Mouse (Mus musculus) limb, embryonic 11.5 days (tissue): ENCODE data around the gene Lgi4. TPM values are rescaled to one million over a fixed set of nuclear protein-coding genes. Genes with fewer than 3 reads are reported as not detected.

Source experiments
- ATAC-seq: fragments of 200-750 bp; cut with Nextera tagmentation; 2 replicates; pipeline ENCODE4 v1.8.0; 2017; ENCODE audit warnings: low read depth; ENCODE audit not compliant: insufficient number of reproducible peaks, low FRiP score, low TSS enrichment
- DNase-seq: peaks from one replicate; pipeline ENCODE4 v3.0.0-alpha.2; 2015; ENCODE audit warnings: low spot score
- H3K27ac ChIP-seq: fragments of 300-500 bp; sonication (generic); replicated peaks from 2 replicates; pipeline ENCODE4 v1.5.1; 2014; ENCODE audit warnings: low read depth, mild to moderate bottlenecking, low read length
- H3K27me3 ChIP-seq: fragments of 300-500 bp; sonication (generic); 2 replicates; pipeline ENCODE4 v1.6.1; 2014; ENCODE audit warnings: mild to moderate bottlenecking, low read length, mixed read lengths; ENCODE audit not compliant: control insufficient read depth, insufficient read depth
- H3K36me3 ChIP-seq: fragments of 300-500 bp; sonication (generic); 2 replicates; pipeline ENCODE4 v1.6.1; 2014; ENCODE audit warnings: mild to moderate bottlenecking, low read length, moderate library complexity, mixed read lengths; ENCODE audit not compliant: control insufficient read depth, insufficient read depth
- H3K4me1 ChIP-seq: fragments of 300-500 bp; sonication (generic); 2 replicates; pipeline ENCODE4 v1.6.1; 2014; ENCODE audit warnings: low read length, mixed read lengths; ENCODE audit not compliant: control insufficient read depth, insufficient read depth
- H3K4me2 ChIP-seq: fragments of 300-500 bp; sonication (generic); 2 replicates; pipeline ENCODE4 v1.6.1; 2014; ENCODE audit warnings: low read depth, mild to moderate bottlenecking, moderate library complexity; ENCODE audit not compliant: severe bottlenecking
- H3K4me3 ChIP-seq: fragments of 300-500 bp; sonication (generic); 2 replicates; pipeline ENCODE4 v1.5.1; 2014; ENCODE audit warnings: low read depth, low read length
- H3K9ac ChIP-seq: fragments of 300-500 bp; sonication (generic); 2 replicates; pipeline ENCODE4 v1.6.1; 2014; ENCODE audit warnings: mild to moderate bottlenecking, low read length
- H3K9me3 ChIP-seq: fragments of 300-500 bp; sonication (generic); 2 replicates; pipeline ENCODE4 v1.6.1; 2016; ENCODE audit warnings: low read length; ENCODE audit not compliant: control insufficient read depth
- WGBS: fragments of 180-500 bp; shearing (Covaris S2); extraction: QIAGEN DNeasy Blood & Tissue Kit; methylation state at CpG from one replicate; pipeline ENCODE4 v1.1.7; 2014; 5-methylcytosine and 5-hydroxymethylcytosine counted together
- polyA plus RNA-seq: library from polyadenylated mRNA; unstranded; fragments of >200 nt; fragmentation: Nextera tagmentation; extraction: Ambion mirVana; gene quantifications from 2 replicates; pipeline ENCODE4 v1.2.1, GENCODE M21; 2014

Lgi4 gene
- polyA plus RNA-seq, 1 experiment from 2014 or later, result 0.23 TPM

DNA sequence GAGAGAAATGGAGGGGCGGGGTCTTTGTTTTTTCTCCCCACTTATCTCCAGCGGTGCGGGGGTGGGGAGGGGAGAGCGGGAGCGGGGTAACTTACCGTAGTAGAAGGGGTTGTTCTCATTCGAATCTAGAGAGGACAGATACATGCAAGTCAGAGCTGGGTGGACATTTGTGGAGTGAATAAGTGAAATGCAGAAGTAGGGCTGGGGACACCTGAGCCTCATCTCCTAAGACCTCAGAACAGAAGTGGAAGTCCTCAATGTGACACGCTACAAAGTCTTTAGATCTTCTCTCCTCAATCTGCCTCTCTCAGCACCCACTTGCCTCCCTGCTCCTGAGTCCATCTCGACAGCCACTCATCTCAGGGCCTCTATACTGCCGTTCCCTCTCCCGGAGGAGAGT, 23.9 kb upstream of the Lgi4 start:
- Histone ChIP-seq H3K9ac (no peak overlapping the region), H3K4me3 (no peak overlapping the region), H3K9me3 (no peaks in the 10 kb centered on the region), H3K4me2 (no peak overlapping the region), H3K27ac (no peak overlapping the region), H3K36me3 (no peaks in the 10 kb centered on the region), H3K27me3 (peaks cover 1% of the 10 kb centered on the region), H3K4me1 (no peaks in the 10 kb centered on the region)
- DNase-seq (no peak), ATAC-seq (no peak)
- WGBS, result 82% methylated on average over 11 of the region's 11 CpGs

DNA sequence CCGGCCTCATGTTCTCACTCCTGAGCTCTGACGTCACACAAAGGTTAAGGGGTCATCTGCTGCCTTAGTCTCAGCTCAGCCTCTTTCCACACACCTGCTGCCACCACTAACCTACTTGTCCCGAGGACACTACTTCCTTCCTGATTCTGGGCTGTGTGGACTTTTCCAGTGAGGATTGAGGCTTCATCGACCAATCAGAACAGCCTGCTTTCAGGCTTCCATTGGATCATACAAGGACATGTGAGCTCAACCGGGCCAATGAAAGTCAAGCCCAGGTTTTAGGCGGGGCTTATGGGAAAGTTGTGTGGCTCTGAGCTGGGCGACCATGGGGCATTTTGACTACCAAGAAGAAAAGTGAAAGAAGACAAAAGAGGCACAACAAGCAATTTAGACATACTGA, 22.2 kb upstream of the Lgi4 start:
- Histone ChIP-seq H3K27me3 (peaks cover 14% of the 10 kb centered on the region), H3K4me2 (no peak overlapping the region), H3K9ac (no peak overlapping the region), H3K4me3 (no peak overlapping the region), H3K36me3 (no peaks in the 10 kb centered on the region), H3K4me1 (no peaks in the 10 kb centered on the region), H3K27ac (no peak overlapping the region), H3K9me3 (no peaks in the 10 kb centered on the region)
- ATAC-seq (no peak; the same call in 1 of the 2 replicates), DNase-seq (no peak)
- WGBS, result 85% methylated on average over 7 of the region's 7 CpGs

DNA sequence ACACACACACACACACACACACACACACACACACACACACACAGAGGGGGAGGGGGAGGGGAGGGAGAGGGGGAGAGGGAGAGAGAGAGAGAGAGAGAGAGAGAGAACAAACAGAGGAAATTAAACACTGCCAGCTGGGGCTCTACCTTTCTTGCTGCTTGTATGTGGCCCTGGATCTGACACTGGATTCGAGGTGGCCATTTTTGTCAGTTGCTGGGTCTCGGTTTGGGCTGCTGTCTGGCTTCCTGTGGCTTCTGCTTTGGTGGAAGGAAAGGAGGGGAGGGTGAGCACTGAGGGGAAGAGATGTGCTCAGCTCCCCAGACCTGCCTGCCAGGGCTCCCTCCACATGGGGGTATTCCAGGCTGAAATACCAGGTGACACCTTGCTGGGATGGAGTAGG, 21.5 kb upstream of the Lgi4 start:
- Histone ChIP-seq H3K27ac (no peak overlapping the region), H3K4me3 (no peak overlapping the region), H3K4me2 (no peak overlapping the region), H3K27me3 (peaks cover 22% of the 10 kb centered on the region), H3K36me3 (no peaks in the 10 kb centered on the region), H3K9ac (no peak overlapping the region), H3K9me3 (no peaks in the 10 kb centered on the region), H3K4me1 (no peaks in the 10 kb centered on the region; the same call in 1 of the 2 replicates)
- DNase-seq (no peak), ATAC-seq (no peak)
- WGBS, result 72% methylated on average over 2 of the region's 2 CpGs

DNA sequence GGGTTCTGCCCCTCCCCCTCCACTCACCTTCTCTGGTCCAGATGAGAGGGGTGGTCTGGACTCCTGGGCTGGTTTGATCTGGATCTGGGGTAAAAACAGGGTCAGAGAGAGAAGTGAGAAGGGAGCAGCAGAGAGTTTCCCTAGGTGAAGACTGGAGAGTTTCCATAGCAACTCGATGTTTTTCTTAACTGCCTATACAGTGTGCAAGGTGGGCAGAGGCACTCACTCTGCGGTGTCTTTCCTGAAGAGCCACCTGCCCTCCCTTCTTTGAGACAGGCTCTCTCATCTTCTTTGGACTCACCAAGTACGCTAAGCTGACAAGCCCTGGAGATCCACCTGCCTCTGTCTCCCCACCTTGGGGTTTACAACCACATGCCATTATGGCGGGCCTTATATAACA, 20.1 kb upstream of the Lgi4 start:
- DNase-seq (no peak), ATAC-seq (no peak)
- Histone ChIP-seq H3K9ac (no peak overlapping the region), H3K4me2 (no peak overlapping the region), H3K4me3 (no peak overlapping the region), H3K4me1 (no peaks in the 10 kb centered on the region; the same call in 1 of the 2 replicates), H3K27me3 (peaks cover 31% of the 10 kb centered on the region), H3K27ac (no peak overlapping the region), H3K9me3 (no peaks in the 10 kb centered on the region), H3K36me3 (no peaks in the 10 kb centered on the region)
- WGBS, result 92% methylated on average over 4 of the region's 4 CpGs

DNA sequence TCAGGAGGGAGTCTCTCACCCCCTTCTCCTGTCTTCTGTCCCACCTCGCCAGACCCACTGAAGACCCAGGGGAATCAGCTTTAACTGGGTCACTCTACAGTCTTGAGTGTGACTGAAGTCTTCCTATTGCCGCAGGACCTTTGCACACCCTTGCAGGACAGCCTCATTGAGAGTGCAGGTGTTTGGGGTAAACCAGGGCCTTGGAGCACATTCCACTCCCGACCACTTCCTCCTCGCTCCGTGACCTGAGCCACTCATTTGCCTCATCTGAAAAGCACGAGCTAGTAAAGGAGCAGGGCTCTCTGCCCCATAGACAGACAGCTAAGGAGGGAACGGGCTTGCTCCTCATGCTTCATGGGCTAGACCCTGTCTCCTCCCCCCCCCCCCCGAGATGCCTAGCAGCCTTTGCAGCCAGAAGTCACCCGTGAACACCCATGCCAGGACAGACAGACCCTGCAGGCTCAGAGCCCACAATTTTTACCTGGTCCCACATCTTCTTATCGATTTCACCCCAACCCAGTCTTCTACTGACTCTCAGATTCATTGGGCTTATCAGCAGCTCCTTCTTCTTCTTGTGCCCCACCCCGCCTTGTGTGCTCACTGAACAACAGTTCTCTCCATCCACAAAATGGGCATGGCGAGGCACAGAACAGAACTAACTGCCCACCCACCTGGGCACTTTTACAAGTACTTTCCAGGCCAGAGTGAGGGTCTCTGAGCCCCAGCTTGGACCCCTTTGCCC, 18.7 kb upstream of the Lgi4 start:
- no peaks in the 10 kb centered on the region; the same call in 1 of the 2 replicates for H3K4me1 ChIP-seq
- no peak overlapping the region for H3K9ac ChIP-seq
- no peak for DNase-seq
- H3K27me3 ChIP-seq, result peaks cover 38% of the 10 kb centered on the region
- 84% methylated on average over 11 of the region's 12 CpGs for WGBS
- no peaks in the 10 kb centered on the region for H3K36me3 ChIP-seq
- H3K4me3 ChIP-seq, result no peak overlapping the region
- H3K27ac ChIP-seq, result no peak overlapping the region
- no peak overlapping the region for H3K4me2 ChIP-seq
- no peaks in the 10 kb centered on the region for H3K9me3 ChIP-seq
- ATAC-seq, result no peak

DNA sequence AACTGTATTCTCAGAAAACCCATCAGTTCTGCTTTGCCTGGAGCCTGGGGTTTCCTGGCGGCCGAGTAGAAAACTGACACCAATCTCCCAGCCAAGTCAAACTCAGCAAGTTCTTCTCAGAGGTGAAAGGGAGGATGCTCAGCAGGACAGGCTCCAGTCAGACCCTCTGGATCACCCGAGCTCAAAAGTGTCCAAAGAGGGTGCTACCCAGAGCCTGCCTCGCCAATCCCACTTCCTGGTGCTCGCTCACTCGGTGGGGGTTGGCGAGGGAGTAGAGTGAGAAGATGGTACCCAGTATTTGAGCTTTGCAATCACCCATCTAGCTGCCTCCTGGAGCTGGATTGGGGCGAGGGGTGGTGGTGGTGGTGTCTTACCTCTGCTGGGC, 18.1 kb upstream of the Lgi4 start:
- no peak overlapping the region for H3K9ac ChIP-seq
- H3K36me3 ChIP-seq, result no peaks in the 10 kb centered on the region
- no peaks in the 10 kb centered on the region for H3K9me3 ChIP-seq
- no peak overlapping the region; the same call in 1 of the 2 replicates for H3K4me2 ChIP-seq
- DNase-seq (no peak), ATAC-seq (no peak)
- no peak overlapping the region for H3K4me3 ChIP-seq
- peaks cover 38% of the 10 kb centered on the region for H3K27me3 ChIP-seq
- 32% methylated on average over 8 of the region's 8 CpGs for WGBS
- H3K27ac ChIP-seq, result no peak overlapping the region
- no peaks in the 10 kb centered on the region; the same call in 1 of the 2 replicates for H3K4me1 ChIP-seq

DNA sequence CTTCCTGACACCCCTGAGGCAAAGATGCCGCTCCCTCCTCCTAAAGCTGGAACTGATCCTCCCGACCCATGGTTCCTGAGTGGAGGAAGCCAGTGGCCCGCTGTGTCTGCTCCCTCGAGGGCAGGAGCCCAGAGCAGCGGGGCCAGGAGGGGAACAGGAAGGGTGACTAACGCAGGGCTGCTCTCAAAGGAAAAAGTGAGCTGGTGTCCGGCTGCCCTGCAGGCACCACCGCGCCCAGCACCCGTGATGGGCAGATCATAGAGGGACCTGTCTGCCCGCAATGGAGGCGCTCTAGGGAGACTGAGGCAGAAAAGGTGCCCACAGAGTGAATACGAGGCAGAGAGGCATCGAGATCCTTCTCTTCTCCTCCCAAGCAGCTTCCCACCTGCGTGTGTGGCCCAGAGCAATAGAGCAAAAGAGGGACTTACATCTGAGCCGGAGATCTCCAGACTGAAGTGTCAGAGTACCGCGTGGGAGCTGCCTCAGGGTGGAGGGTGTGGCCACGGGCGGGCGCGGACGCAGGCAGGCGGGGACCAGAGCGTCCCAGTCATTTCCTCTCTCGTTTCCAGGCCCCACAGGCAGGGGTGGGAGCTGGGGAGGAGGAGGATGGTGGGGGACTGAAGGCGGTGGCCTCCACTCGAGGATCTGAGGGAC, 17.4 kb upstream of the Lgi4 start:
- no peaks in the 10 kb centered on the region for H3K9me3 ChIP-seq
- no peak overlapping the region for H3K27ac ChIP-seq
- no peaks in the 10 kb centered on the region; the same call in 1 of the 2 replicates for H3K4me1 ChIP-seq
- H3K4me3 ChIP-seq, result peak overlapping the region; percentile 17; the same call in 1 of the 2 replicates
- WGBS, result 3% methylated on average over 28 of the region's 28 CpGs
- 0 out of 2 replicates have a peak overlapping the region, but pooled peaks have one; percentile 45 for H3K9ac ChIP-seq
- peak overlapping the region; percentile 39 for H3K4me2 ChIP-seq
- H3K36me3 ChIP-seq, result no peaks in the 10 kb centered on the region
- DNase-seq, result peak; percentile 28
- H3K27me3 ChIP-seq, result peaks cover 38% of the 10 kb centered on the region
- peak; percentile 38; the same call in 1 of the 2 replicates for ATAC-seq

DNA sequence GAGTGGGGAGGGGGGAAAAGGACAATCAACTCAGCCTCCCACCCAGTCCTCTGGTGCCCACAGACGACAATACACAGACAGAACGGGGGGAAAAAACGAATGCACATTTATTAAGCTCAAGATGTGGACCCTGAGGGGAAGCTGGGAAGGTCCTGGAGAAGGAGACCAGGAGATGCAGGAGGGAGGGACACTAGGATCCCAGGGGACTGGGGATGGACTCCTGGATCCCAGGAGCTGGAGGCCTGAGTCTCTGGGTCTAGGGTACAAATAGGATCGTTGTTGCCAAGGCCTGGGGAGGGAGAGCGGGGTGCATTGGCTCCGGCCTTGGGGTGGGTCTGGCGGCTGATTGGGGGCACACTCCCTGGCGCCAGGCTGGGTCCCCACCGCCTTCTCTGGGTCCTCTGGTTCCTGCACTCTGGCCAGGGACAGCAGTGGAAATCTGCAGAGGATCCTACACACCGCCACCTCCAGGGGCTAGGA, 16.7 kb upstream of the Lgi4 start, which contains the start of gene Fxyd5:
Fxyd5 (minus strand) TSS at position 51 of the 480 bp plus-strand sequence.
- DNase-seq (no peak), ATAC-seq (no peak)
- peak within 1 kb of the TSS; percentile 17; the same call in 1 of the 2 replicates for H3K4me3 ChIP-seq
- no peaks in the 10 kb centered on the region for H3K9me3 ChIP-seq
- H3K27me3 ChIP-seq, result peaks cover 38% of the 10 kb centered on the region
- H3K4me2 ChIP-seq, result peak within 1 kb of the TSS; percentile 39
- H3K36me3 ChIP-seq, result no peaks in the 10 kb centered on the region
- no peak within 1 kb of the TSS for H3K27ac ChIP-seq
- 32% methylated on average over 10 of the region's 10 CpGs for WGBS
- H3K4me1 ChIP-seq, result no peaks in the 10 kb centered on the region; the same call in 1 of the 2 replicates
- H3K9ac ChIP-seq, result 0 out of 2 replicates have a peak within 1 kb of the TSS, but pooled peaks have one; percentile 45
